Mouse (Mus musculus) kidney, postnatal 0 days (tissue): ENCODE results near the gene Gm28230. TPM values are rescaled to one million over a fixed set of nuclear protein-coding genes. Genes with fewer than 3 reads are reported as not detected.

Source experiments
- ATAC-seq: fragments of 200-750 bp; cut with Nextera tagmentation; replicated peaks from 2 replicates; pipeline ENCODE4 v1.8.0; 2017; ENCODE audit warnings: low read depth, moderate number of reproducible peaks, moderate TSS enrichment, moderate library complexity; ENCODE audit not compliant: low FRiP score
- DNase-seq: peaks from one replicate; pipeline ENCODE4 v3.0.0-alpha.2; 2016; ENCODE audit warnings: low spot score
- H3K27ac ChIP-seq: fragments of 300-500 bp; sonication (generic); 2 replicates; pipeline ENCODE4 v1.5.1; 2014; ENCODE audit warnings: mild to moderate bottlenecking
- H3K27me3 ChIP-seq: fragments of 300-500 bp; sonication (generic); 2 replicates; pipeline ENCODE4 v1.6.1; 2014; ENCODE audit warnings: low read length, mixed read lengths; ENCODE audit not compliant: insufficient read depth
- H3K36me3 ChIP-seq: fragments of 300-500 bp; sonication (generic); 2 replicates; pipeline ENCODE4 v1.6.1; 2014; ENCODE audit warnings: low read length, mixed read lengths; ENCODE audit not compliant: insufficient read depth
- H3K4me1 ChIP-seq: fragments of 300-500 bp; sonication (generic); replicated peaks from 2 replicates; pipeline ENCODE4 v1.6.1; 2014; ENCODE audit warnings: antibody characterized with exemption, low read length, mixed read lengths; ENCODE audit not compliant: insufficient read depth
- H3K4me2 ChIP-seq: fragments of 300-500 bp; sonication (generic); 2 replicates; pipeline ENCODE4 v1.6.1; 2014; ENCODE audit warnings: mild to moderate bottlenecking, low read length, moderate library complexity, mixed read lengths
- H3K4me3 ChIP-seq: fragments of 300-500 bp; sonication (generic); replicated peaks from 2 replicates; pipeline ENCODE4 v1.5.1; 2014; ENCODE audit warnings: low read depth, low read length
- H3K9ac ChIP-seq: fragments of 300-500 bp; sonication (generic); 2 replicates; pipeline ENCODE4 v1.6.1; 2014; ENCODE audit warnings: low read depth, low read length
- H3K9me3 ChIP-seq: fragments of 300-500 bp; sonication (generic); replicated peaks from 2 replicates; pipeline ENCODE4 v1.6.1; 2016; ENCODE audit warnings: low read length, inconsistent platforms, mixed read lengths
- CTCF ChIP-seq: IDR thresholded peaks from 2 replicates; pipeline ENCODE4 v1.5.1; 2016; ENCODE audit warnings: antibody characterized with exemption, low read depth, mild to moderate bottlenecking, moderate library complexity
- WGBS: fragments of 180-500 bp; shearing (Covaris S2); extraction: QIAGEN DNeasy Blood & Tissue Kit; methylation state at CpG from one replicate; pipeline ENCODE4 v1.1.7; 2014; 5-methylcytosine and 5-hydroxymethylcytosine counted together
- polyA plus RNA-seq: library from polyadenylated mRNA; unstranded; fragments of >200 nt; fragmentation: Nextera tagmentation; extraction: Ambion mirVana; gene quantifications from 2 replicates; pipeline ENCODE4 v1.2.1, GENCODE M21; 2015

Gm28230 gene
- polyA plus RNA-seq, 1 experiment from 2014 or later: 1.3 TPM

DNA sequence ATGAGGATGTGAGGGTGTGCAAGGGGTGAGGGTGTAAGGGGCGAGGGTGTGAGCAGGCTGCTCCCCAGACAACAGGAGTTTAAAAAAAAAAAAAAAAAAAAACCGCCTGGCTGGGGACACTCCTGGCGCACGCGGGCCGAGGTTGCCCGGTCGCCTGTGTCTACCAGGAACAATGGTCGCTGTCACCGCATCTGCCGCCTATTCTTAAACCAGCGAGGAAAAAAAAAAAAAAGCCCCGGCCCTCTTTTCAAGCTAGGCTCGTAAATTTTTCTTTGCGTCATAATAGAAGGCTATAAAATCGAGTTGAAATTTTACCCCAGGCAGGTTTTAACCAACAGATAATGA, 6.8 kb downstream of the Gm28230 start:
- H3K4me3 ChIP-seq: peak overlapping the region; percentile 33
- 0 out of 2 replicates have a peak overlapping the region, but pooled peaks have one; percentile 37 for H3K27ac ChIP-seq
- peak overlapping the region; percentile 58; the same call in 1 of the 2 replicates for H3K9ac ChIP-seq
- ATAC-seq (no peak), DNase-seq (no peak)
- no peaks in the 10 kb centered on the region for H3K27me3 ChIP-seq
- no peak for TF ChIP-seq CTCF
- H3K4me2 ChIP-seq: peak overlapping the region; percentile 68
- whole genome bisulfite sequencing: 5% methylated on average over 16 of the region's 16 CpGs
- H3K9me3 ChIP-seq: no peaks in the 10 kb centered on the region
- H3K4me1 ChIP-seq: peaks cover 39% of the 10 kb centered on the region
- H3K36me3 ChIP-seq: 0 out of 2 replicates have a peak, but pooled peaks cover 3% of the 10 kb centered on the region

- Histone ChIP-seq H3K27me3 (no peaks in the 10 kb centered on the region), H3K9me3 (no peaks in the 10 kb centered on the region), H3K4me2 (peak overlapping the region; percentile 68), H3K4me1 (peaks cover 44% of the 10 kb centered on the region), H3K36me3 (no peaks in the 10 kb centered on the region), H3K4me3 (peak overlapping the region; percentile 33; the same call in 1 of the 2 replicates), H3K27ac (0 out of 2 replicates have a peak overlapping the region, but pooled peaks have one; percentile 37), H3K9ac (peak overlapping the region; percentile 58; the same call in 1 of the 2 replicates)
- no peak for DNase-seq
- no peak for ATAC-seq
- WGBS: 31% methylated on average over 6 of the region's 6 CpGs
- TF ChIP-seq CTCF: no peak
These were observed 7.2 kb downstream of the Gm28230 start for GRCm38 (mm10) chr2:74733765-74734164.

- H3K27ac ChIP-seq: peak overlapping the region; percentile 51; the same call in 1 of the 2 replicates
- ATAC-seq (no peak), DNase-seq (peak; percentile 74)
- peaks cover 51% of the 10 kb centered on the region for H3K4me1 ChIP-seq
- H3K9me3 ChIP-seq: no peaks in the 10 kb centered on the region
- H3K4me2 ChIP-seq: peak overlapping the region; percentile 86
- H3K4me3 ChIP-seq: no peak overlapping the region
- H3K9ac ChIP-seq: 0 out of 2 replicates have a peak overlapping the region, but pooled peaks have one; percentile 46
- 24% methylated on average over 13 of the region's 13 CpGs for WGBS
- no peaks in the 10 kb centered on the region for H3K36me3 ChIP-seq
- no peaks in the 10 kb centered on the region for H3K27me3 ChIP-seq
- TF ChIP-seq CTCF: no peak
These were observed 7.9 kb downstream of the Gm28230 start for GRCm38 (mm10) chr2:74734451-74734850.

GRCm38 (mm10) chr2:74734996-74735811, 8.7 kb downstream of the Gm28230 start:
- Histone ChIP-seq H3K27me3 (no peaks in the 10 kb centered on the region), H3K4me2 (peak overlapping the region; percentile 86), H3K4me1 (peaks cover 56% of the 10 kb centered on the region), H3K27ac (peak overlapping the region; percentile 51; the same call in 1 of the 2 replicates), H3K9ac (peak overlapping the region; percentile 49; the same call in 1 of the 2 replicates), H3K4me3 (0 out of 2 replicates have a peak overlapping the region, but pooled peaks have one; percentile 1), H3K36me3 (no peaks in the 10 kb centered on the region), H3K9me3 (no peaks in the 10 kb centered on the region)
- WGBS: 41% methylated on average over 27 of the region's 27 CpGs
- no peak for ATAC-seq
- DNase-seq: no peak
- TF ChIP-seq CTCF: no peak

GRCm38 (mm10) chr2:74735851-74736687, 9.5 kb downstream of the Gm28230 start:
- WGBS: 21% methylated on average over 42 of the region's 42 CpGs
- TF ChIP-seq CTCF: no peak
- Histone ChIP-seq H3K36me3 (no peaks in the 10 kb centered on the region), H3K9me3 (no peaks in the 10 kb centered on the region), H3K27ac (peak overlapping the region; percentile 51; the same call in 1 of the 2 replicates), H3K4me2 (peak overlapping the region; percentile 86), H3K27me3 (no peaks in the 10 kb centered on the region), H3K4me3 (peak overlapping the region; percentile 1; the same call in 1 of the 2 replicates), H3K4me1 (peaks cover 61% of the 10 kb centered on the region), H3K9ac (peak overlapping the region; percentile 49)
- ATAC-seq: no peak
- DNase-seq: no peak
